Comparison of ENCODE assay signal across 15 mouse cellular contexts in the genomic region with DNA sequence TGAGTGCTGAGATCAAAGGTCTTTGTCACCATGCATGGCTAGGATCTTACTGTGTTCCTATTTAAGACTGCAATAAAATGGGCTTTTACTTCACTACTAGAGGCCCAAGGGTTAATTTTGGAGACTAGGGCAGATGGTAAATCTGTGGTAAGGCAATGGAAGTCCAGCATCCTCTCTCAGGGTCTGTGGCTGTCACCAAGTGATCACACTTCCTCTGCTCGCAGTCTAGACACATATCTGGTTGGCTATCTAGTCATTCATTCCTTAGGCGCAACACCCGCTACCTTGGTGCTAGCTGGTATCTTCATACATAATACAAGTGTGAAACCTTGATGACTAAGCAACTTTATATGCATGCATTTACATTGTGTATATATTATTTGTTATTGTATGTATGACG.
"Had no signal": no experiment of that assay in that cellular context is flagged by ENCODE, and none has a peak within 500 bp of the region (broad histone marks: within the 10 kb centered on the region; RNA-seq: fewer than 3 reads in every experiment).

No protein-coding gene starts in this region.

- DNase-seq: kidney, adult 2 months; layer of hippocampus, adult 9-11 months; liver, embryonic 13.5 days; lung, adult 2 months; midbrain, embryonic 14.5 days; right cerebral cortex, postnatal 25 days; spleen, adult 18-20 months; thymus, postnatal 36 days had no signal

- H3K27ac ChIP-seq: kidney, postnatal 0 days; layer of hippocampus, adult 2 months; liver, embryonic 13.5 days; macrophage; midbrain, embryonic 10.5 days; neural tube, embryonic 12.5 days; stomach, embryonic 15.5 days had no signal

- H3K4me3 ChIP-seq: layer of hippocampus, adult 2 months; liver, embryonic 13.5 days; megakaryocyte, embryonic 14.5 days; midbrain, embryonic 10.5 days; neural tube, embryonic 12.5 days; stomach, embryonic 15.5 days had no signal

- H3K4me2 ChIP-seq: liver, embryonic 13.5 days; neural tube, embryonic 12.5 days; stomach, embryonic 15.5 days had no signal

- H3K9me3 ChIP-seq: liver, embryonic 13.5 days; megakaryocyte, embryonic 14.5 days; neural tube, embryonic 12.5 days; stomach, embryonic 15.5 days had no signal

- H3K27me3 ChIP-seq: liver, embryonic 13.5 days; megakaryocyte, embryonic 14.5 days; neural tube, embryonic 12.5 days; stomach, embryonic 15.5 days had no signal

- H3K9ac ChIP-seq: liver, embryonic 13.5 days; neural tube, embryonic 12.5 days; stomach, embryonic 15.5 days had no signal

- H3K4me1 ChIP-seq: liver, embryonic 13.5 days; stomach, embryonic 15.5 days had no signal
